ENCODE assay signal across 8 mouse cellular contexts in genomic region chr16:10783451-10783850, GRCm38 (mm10). TPM values are rescaled to one million over a fixed set of nuclear protein-coding genes. Genes with fewer than 3 reads are reported as not detected.
A peak's percentile ranks its signal among the peaks of the same experiment; 100 is the strongest.
DNase-seq lines count a peak whose midpoint lies in the region; ATAC-seq lines count a peak whose summit lies in the region.
"Had no signal": no experiment of that assay in that cellular context is flagged by ENCODE, and none has a peak within 500 bp of the region (broad histone marks: within the 10 kb centered on the region; RNA-seq: fewer than 3 reads in every experiment).

No protein-coding gene starts in this region.

- ATAC-seq in kidney, embryonic 16.5 days (ENCODE audit: low FRiP score, low TSS enrichment), result no peak
- ATAC-seq in hindbrain, embryonic 14.5 days (ENCODE audit: low FRiP score), result no peak
- no peak for ATAC-seq in midbrain, embryonic 15.5 days (replicated peaks)

- H3K9me3 ChIP-seq in kidney, embryonic 16.5 days (ENCODE audit: low read length), result no peaks in the 10 kb centered on the region
- no peaks in the 10 kb centered on the region for H3K9me3 ChIP-seq in hindbrain, embryonic 14.5 days (ENCODE audit: control insufficient read depth, low read length)
- no peaks in the 10 kb centered on the region for H3K9me3 ChIP-seq in midbrain, embryonic 15.5 days

- 55% methylated on average over 8 of the region's 8 CpGs for WGBS in kidney, embryonic 16.5 days
- WGBS in hindbrain, embryonic 14.5 days, result 74% methylated on average over 8 of the region's 8 CpGs
- WGBS in midbrain, embryonic 15.5 days, result 70% methylated on average over 8 of the region's 8 CpGs

- H3K4me2 ChIP-seq in kidney, embryonic 16.5 days (replicated peaks; ENCODE audit: low read depth, low read length), result peak overlapping the region; percentile 93
- H3K4me2 ChIP-seq in hindbrain, embryonic 14.5 days (replicated peaks), result peak overlapping the region; percentile 97
- peak overlapping the region; percentile 91 for H3K4me2 ChIP-seq in midbrain, embryonic 15.5 days

- DNase-seq in kidney, postnatal 14 days, result no peak
- peak; percentile 43 for DNase-seq in NIH3T3 (ENCODE audit: low read depth)
- DNase-seq in hindbrain, embryonic 14.5 days (ENCODE audit: low spot score), result no peak
- DNase-seq in spleen, postnatal 4 days (ENCODE audit: low spot score in 2 of 2), result no peak
- DNase-seq in gastrocnemius, adult 18-20 months (ENCODE audit: low spot score), result no peak
- DNase-seq: layer of hippocampus, adult 9-11 months had no signal

- peak overlapping the region; percentile 75 for H3K4me3 ChIP-seq in kidney, embryonic 16.5 days (ENCODE audit: low read length)
- H3K4me3 ChIP-seq in hindbrain, embryonic 14.5 days (replicated peaks; ENCODE audit: low read length), result peak overlapping the region; percentile 49
- H3K4me3 ChIP-seq in midbrain, embryonic 15.5 days, result no peak overlapping the region

- peak overlapping the region; percentile 83 for H3K9ac ChIP-seq in kidney, embryonic 16.5 days (replicated peaks; ENCODE audit: low read length)
- H3K9ac ChIP-seq in hindbrain, embryonic 14.5 days, result no peak overlapping the region
- no peak overlapping the region for H3K9ac ChIP-seq in midbrain, embryonic 15.5 days

- H3K27me3 ChIP-seq in kidney, embryonic 16.5 days (ENCODE audit: insufficient read depth, low read length), result no peaks in the 10 kb centered on the region
- H3K27me3 ChIP-seq in hindbrain, embryonic 14.5 days (ENCODE audit: control insufficient read depth, insufficient read depth, low read length), result peaks cover 22% of the 10 kb centered on the region
- peaks cover 8% of the 10 kb centered on the region; the same call in 1 of the 2 replicates for H3K27me3 ChIP-seq in midbrain, embryonic 15.5 days (replicated peaks)

- H3K36me3 ChIP-seq in kidney, embryonic 16.5 days (ENCODE audit: insufficient read depth, low read length), result no peaks in the 10 kb centered on the region
- H3K36me3 ChIP-seq in hindbrain, embryonic 14.5 days (replicated peaks; ENCODE audit: control insufficient read depth, insufficient read depth), result no peaks in the 10 kb centered on the region
- H3K36me3 ChIP-seq in midbrain, embryonic 15.5 days (replicated peaks), result no peaks in the 10 kb centered on the region

- H3K27ac ChIP-seq in kidney, embryonic 16.5 days (ENCODE audit: low read length), result no peak overlapping the region
- no peak overlapping the region for H3K27ac ChIP-seq in hindbrain, embryonic 14.5 days
- no peak overlapping the region for H3K27ac ChIP-seq in midbrain, embryonic 15.5 days

- H3K4me1 ChIP-seq in kidney, embryonic 16.5 days (ENCODE audit: insufficient read depth, low read length), result peaks cover 38% of the 10 kb centered on the region
- H3K4me1 ChIP-seq in hindbrain, embryonic 14.5 days (replicated peaks; ENCODE audit: control insufficient read depth, insufficient read depth, low read length), result peaks cover 28% of the 10 kb centered on the region
- peaks cover 35% of the 10 kb centered on the region for H3K4me1 ChIP-seq in midbrain, embryonic 15.5 days

RNA-seq across cellular contexts. Expression of gene Socs1, which starts 1.9 kb away (rescaled TPM):
- 5.8 and 7.3 TPM in 2 replicates for polyA plus RNA-seq in kidney, embryonic 16.5 days (2015; fragmentation: Nextera tagmentation; extraction: Ambion mirVana)
- polyA plus RNA-seq in hindbrain, embryonic 14.5 days (2014; fragmentation: Nextera tagmentation; extraction: Ambion mirVana), result 3.7 and 4.6 TPM in 2 replicates
- polyA plus RNA-seq in midbrain, embryonic 15.5 days (2015; fragmentation: Nextera tagmentation; extraction: Ambion mirVana), result 3.4 and 3.9 TPM in 2 replicates
- under 1 TPM; 0.21 to 0.52 TPM for total RNA-seq in gastrocnemius, adult 18-20 months (2021)

RNA-seq across cellular contexts. Expression of gene Tnp2, which starts 5.0 kb away (rescaled TPM):
- polyA plus RNA-seq in kidney, embryonic 16.5 days (2015; fragmentation: Nextera tagmentation; extraction: Ambion mirVana), result not detected in 2 replicates
- polyA plus RNA-seq in hindbrain, embryonic 14.5 days (2014; fragmentation: Nextera tagmentation; extraction: Ambion mirVana), result not detected in 2 replicates
- not detected in 2 replicates for polyA plus RNA-seq in midbrain, embryonic 15.5 days (2015; fragmentation: Nextera tagmentation; extraction: Ambion mirVana)
- total RNA-seq in gastrocnemius, adult 18-20 months (2021), result not detected

RNA-seq across cellular contexts. Expression of gene Prm3, which starts 7.3 kb away (rescaled TPM):
- polyA plus RNA-seq in kidney, embryonic 16.5 days (2015; fragmentation: Nextera tagmentation; extraction: Ambion mirVana), result not detected in 2 replicates
- not detected in 2 replicates for polyA plus RNA-seq in hindbrain, embryonic 14.5 days (2014; fragmentation: Nextera tagmentation; extraction: Ambion mirVana)
- polyA plus RNA-seq in midbrain, embryonic 15.5 days (2015; fragmentation: Nextera tagmentation; extraction: Ambion mirVana), result not detected in 2 replicates
- not detected for total RNA-seq in gastrocnemius, adult 18-20 months (2021)

RNA-seq across cellular contexts. Expression of gene Prm2, which starts 12.5 kb away (rescaled TPM):
- polyA plus RNA-seq in kidney, embryonic 16.5 days (2015; fragmentation: Nextera tagmentation; extraction: Ambion mirVana), result not detected in 2 replicates
- polyA plus RNA-seq in hindbrain, embryonic 14.5 days (2014; fragmentation: Nextera tagmentation; extraction: Ambion mirVana), result not detected in 2 replicates
- not detected in 2 replicates for polyA plus RNA-seq in midbrain, embryonic 15.5 days (2015; fragmentation: Nextera tagmentation; extraction: Ambion mirVana)
- total RNA-seq in gastrocnemius, adult 18-20 months (2021), result not detected

RNA-seq across cellular contexts. Expression of gene Prm1, which starts 22.2 kb away (rescaled TPM):
- not detected in 2 replicates for polyA plus RNA-seq in kidney, embryonic 16.5 days (2015; fragmentation: Nextera tagmentation; extraction: Ambion mirVana)
- 0.96 TPM in 1 of 2 replicates, not detected in the other for polyA plus RNA-seq in hindbrain, embryonic 14.5 days (2014; fragmentation: Nextera tagmentation; extraction: Ambion mirVana)
- polyA plus RNA-seq in midbrain, embryonic 15.5 days (2015; fragmentation: Nextera tagmentation; extraction: Ambion mirVana), result 0.41 and 0.42 TPM in 2 replicates
- total RNA-seq in gastrocnemius, adult 18-20 months (2021), result not detected
